Mouse (Mus musculus): ENCODE data around the gene Tgm6. TPM values are rescaled to one million over a fixed set of nuclear protein-coding genes. Genes with fewer than 3 reads are reported as not detected.

Tgm6 gene
- total and polyA plus RNA-seq, 3 experiments = 0.09 TPM; not detected in 2

- Histone ChIP-seq H3K4me2 (ENCODE audit: insufficient read depth, low read depth, poor library complexity, severe bottlenecking) (no peak overlapping the region), H3K9me3 (replicated peaks; ENCODE audit: low read length) (no peaks in the 10 kb centered on the region), H3K36me3 (replicated peaks in 1 of 2; ENCODE audit: control insufficient read depth in 1 of 2, insufficient read depth in 1 of 2, low read length in 1 of 2) (no peaks in the 10 kb centered on the region), H3K79me2 (replicated peaks; ENCODE audit: control insufficient read depth, extremely low read depth, insufficient read depth, poor library complexity, severe bottlenecking) (no peaks in the 10 kb centered on the region), H3K27me3 (replicated peaks) (no peaks in the 10 kb centered on the region), H3K9ac (ENCODE audit: insufficient read depth, low read depth) (no peak overlapping the region), H3K4me3 (replicated peaks in 1 of 3; ENCODE audit: low read depth in 2 of 3, low read length in 2 of 3, poor library complexity in 1 of 3) (no peak overlapping the region), H3K4me1 (ENCODE audit: control insufficient read depth in 1 of 2, insufficient read depth in 2 of 2) (peaks cover 0 to 2% of the 10 kb centered on the region in 2 experiments; a peak in 1 of 4 replicates), H3K27ac (ENCODE audit: insufficient read depth, low read depth) (no peak overlapping the region)
- no peak for DNase-seq (ENCODE audit: extremely low read depth)
- in situ Hi-C loops (cut with MboI; ENCODE audit: low pct_ligation_motif_present, low pct_unique_long_range_greater_than_20kb, low sequenced_read_pairs) (no loop called here), dilution Hi-C loops (cut with MboI; ENCODE audit: extremely low pct_ligation_motif_present, extremely low pct_unique_long_range_greater_than_20kb, low sequenced_read_pairs) (no loop called here)
- TF ChIP-seq ZC3H11A (IDR thresholded peaks at IDR 0.05; ENCODE audit: low read depth, low read length) = no peak
- no peak for TF ChIP-seq IRF4 (IDR thresholded peaks at IDR 0.05; ENCODE audit: low read depth, low read length)
- TF ChIP-seq SMC3 (IDR thresholded peaks at IDR 0.05; ENCODE audit: low read depth, low read length) = no peak
- TF ChIP-seq BHLHE40 (IDR thresholded peaks at IDR 0.05; ENCODE audit: low read depth, low read length) = no peak
- no peak for TF ChIP-seq CTCF (conservative IDR thresholded peaks at IDR 0.05 in 1 of 2, IDR thresholded peaks at IDR 0.05 in 1 of 2; ENCODE audit: low read depth in 2 of 2, low read length in 2 of 2)
- TF ChIP-seq E2F4 (IDR thresholded peaks at IDR 0.05; ENCODE audit: insufficient replicate concordance, low read depth, low read length) = no peak
- no peak for TF ChIP-seq ETS1 (conservative IDR thresholded peaks at IDR 0.05; ENCODE audit: low read depth, low read length)
- TF ChIP-seq POLR2A (IDR thresholded peaks at IDR 0.05; ENCODE audit: low read depth, low read length) = no peak
- no peak for TF ChIP-seq ELF1 (IDR thresholded peaks at IDR 0.05; ENCODE audit: low read depth, low read length)
- no peak for TF ChIP-seq RAD21 (IDR thresholded peaks at IDR 0.05; ENCODE audit: low read depth, low read length)
- TF ChIP-seq POLR2AphosphoS2 (IDR thresholded peaks at IDR 0.05; ENCODE audit: low read depth, low read length) = no peak
- no peak for TF ChIP-seq UBTF (IDR thresholded peaks at IDR 0.05; ENCODE audit: low read depth, low read length)
Measured at GRCm38 (mm10) chr2:130146089-130146668, 34.0 kb downstream of the Tgm6 start.

- dilution Hi-C loops (cut with MboI; ENCODE audit: extremely low pct_ligation_motif_present, extremely low pct_unique_long_range_greater_than_20kb, low sequenced_read_pairs) (no loop called here), in situ Hi-C loops (cut with MboI; ENCODE audit: low pct_ligation_motif_present, low pct_unique_long_range_greater_than_20kb, low sequenced_read_pairs) (loop anchor here (25.0 kb wide), 1 partner anchor 93 kb away; no protein-coding TSS in a partner anchor)
- Histone ChIP-seq H3K27me3 (replicated peaks) (no peaks in the 10 kb centered on the region), H3K27ac (ENCODE audit: insufficient read depth, low read depth) (no peak overlapping the region), H3K79me2 (replicated peaks; ENCODE audit: control insufficient read depth, extremely low read depth, insufficient read depth, poor library complexity, severe bottlenecking) (no peaks in the 10 kb centered on the region), H3K4me3 (replicated peaks in 1 of 3; ENCODE audit: low read depth in 2 of 3, low read length in 2 of 3, poor library complexity in 1 of 3) (no peak overlapping the region), H3K36me3 (replicated peaks in 1 of 2; ENCODE audit: control insufficient read depth in 1 of 2, insufficient read depth in 1 of 2, low read length in 1 of 2) (no peaks in the 10 kb centered on the region), H3K4me1 (ENCODE audit: control insufficient read depth in 1 of 2, insufficient read depth in 2 of 2) (no peaks in the 10 kb centered on the region), H3K9ac (ENCODE audit: insufficient read depth, low read depth) (no peak overlapping the region), H3K4me2 (ENCODE audit: insufficient read depth, low read depth, poor library complexity, severe bottlenecking) (no peak overlapping the region), H3K9me3 (replicated peaks; ENCODE audit: low read length) (no peaks in the 10 kb centered on the region)
- DNase-seq (ENCODE audit: extremely low read depth) = no peak
- TF ChIP-seq RCOR1 (conservative IDR thresholded peaks at IDR 0.05; ENCODE audit: low read depth, low read length) (no peak), POLR2AphosphoS2 (IDR thresholded peaks at IDR 0.05; ENCODE audit: low read depth, low read length) (no peak), POLR2A (IDR thresholded peaks at IDR 0.05; ENCODE audit: low read depth, low read length) (no peak), ZNF384 (IDR thresholded peaks at IDR 0.05; ENCODE audit: low read depth, low read length) (no peak), MAZ (IDR thresholded peaks at IDR 0.05; ENCODE audit: low read depth, low read length) (no peak), MXI1 (IDR thresholded peaks at IDR 0.05; ENCODE audit: low read depth, low read length) (no peak), BHLHE40 (IDR thresholded peaks at IDR 0.05; ENCODE audit: low read depth, low read length) (no peak), ELF1 (IDR thresholded peaks at IDR 0.05; ENCODE audit: low read depth, low read length) (no peak), ETS1 (conservative IDR thresholded peaks at IDR 0.05; ENCODE audit: low read depth, low read length) (no peak), ZMIZ1 (IDR thresholded peaks at IDR 0.05; ENCODE audit: low read depth, low read length) (no peak), CTCF (conservative IDR thresholded peaks at IDR 0.05 in 1 of 2, IDR thresholded peaks at IDR 0.05 in 1 of 2; ENCODE audit: low read depth in 2 of 2, low read length in 2 of 2) (no peak), RAD21 (IDR thresholded peaks at IDR 0.05; ENCODE audit: low read depth, low read length) (no peak), USF2 (conservative IDR thresholded peaks at IDR 0.05; ENCODE audit: low read depth, low read length) (no peak), CHD2 (IDR thresholded peaks at IDR 0.05; ENCODE audit: low read length) (no peak), JUN (IDR thresholded peaks at IDR 0.05; ENCODE audit: insufficient read depth, low read depth, low read length) (no peak), TCF12 (IDR thresholded peaks at IDR 0.05; ENCODE audit: low read depth, low read length) (no peak), HCFC1 (IDR thresholded peaks at IDR 0.05; ENCODE audit: low read depth, low read length) (no peak), MEF2A (IDR thresholded peaks at IDR 0.05; ENCODE audit: borderline replicate concordance, low read depth, low read length) (no peak)
Measured at GRCm38 (mm10) chr2:130155171-130155570, 43.0 kb downstream of the Tgm6 start.

Data from CH12.LX (cell line).